Mouse (Mus musculus) heart, adult 8-10 months (tissue): ENCODE measurements around the gene Alyref. TPM values are rescaled to one million over a fixed set of nuclear protein-coding genes. Genes with fewer than 3 reads are reported as not detected.

Experiments used
- DNase-seq: peaks from one replicate; pipeline ENCODE4 v3.0.0; 2022; ENCODE audit warnings: low spot score
- total RNA-seq, 4 experiments: library from RNA; stranded (reverse); gene quantifications; 2 replicates each; pipeline ENCODE4 v1.2.4; 2022

Gene Alyref
- total RNA-seq, 4 experiments from 2014 or later, result 32.3 to 51.0 (median 45.7) TPM

- no peak for DNase-seq
These were observed 28.8 kb upstream of the Alyref start for GRCm38 (mm10) chr11:120626785-120627467.

- DNase-seq, result no peak
These were observed 27.1 kb upstream of the Alyref start, which contains the start of gene Sirt7 for GRCm38 (mm10) chr11:120625152-120625775. TSS of gene Sirt7 (minus strand) at chr11:120625240.

- DNase-seq, result peak; percentile 86
These were observed 26.5 kb upstream of the Alyref start for GRCm38 (mm10) chr11:120624680-120625111.

- DNase-seq, result no peak
These were observed 26.0 kb upstream of the Alyref start for GRCm38 (mm10) chr11:120623961-120624679.

GRCm38 (mm10) chr11:120622805-120623204 is 24.6 kb upstream of the Alyref start:
- no peak for DNase-seq

GRCm38 (mm10) chr11:120620195-120620594 is 22.0 kb upstream of the Alyref start:
- DNase-seq, result no peak

GRCm38 (mm10) chr11:120618619-120619535 is 20.7 kb upstream of the Alyref start:
- no peak for DNase-seq

- DNase-seq, result peak; percentile 75
These were observed 19.5 kb upstream of the Alyref start, which contains the start of gene Pcyt2 for GRCm38 (mm10) chr11:120617519-120618112. TSS of gene Pcyt2 (minus strand) at chr11:120617936.

- DNase-seq, result no peak
These were observed 18.6 kb upstream of the Alyref start for GRCm38 (mm10) chr11:120616617-120617294.

- no peak for DNase-seq
These were observed 17.5 kb upstream of the Alyref start for GRCm38 (mm10) chr11:120615606-120616203.

- DNase-seq, result no peak
These were observed 17.0 kb upstream of the Alyref start for GRCm38 (mm10) chr11:120615167-120615566.

- DNase-seq, result no peak
These were observed 15.8 kb upstream of the Alyref start for GRCm38 (mm10) chr11:120613976-120614375.

GRCm38 (mm10) chr11:120613481-120613972 is 15.4 kb upstream of the Alyref start:
- DNase-seq, result no peak

GRCm38 (mm10) chr11:120612763-120613162 is 14.6 kb upstream of the Alyref start:
- DNase-seq, result peak; percentile 59

- DNase-seq, result no peak
These were observed 12.4 kb upstream of the Alyref start for GRCm38 (mm10) chr11:120610477-120611046.

- DNase-seq, result no peak
These were observed 11.1 kb upstream of the Alyref start for GRCm38 (mm10) chr11:120609250-120609649.

- no peak for DNase-seq
These were observed 10.3 kb upstream of the Alyref start, which contains the start of gene Npb for GRCm38 (mm10) chr11:120608241-120609034. TSS of gene Npb (plus strand) at chr11:120608477.

- DNase-seq, result no peak
These were observed 8.6 kb upstream of the Alyref start for GRCm38 (mm10) chr11:120606764-120607163.
